8 mouse cellular contexts compared by ENCODE assay signal in genomic region chr4:150663192-150663591, GRCm38 (mm10). TPM values are rescaled to one million over a fixed set of nuclear protein-coding genes. Genes with fewer than 3 reads are reported as not detected.
DNase-seq lines count a peak whose midpoint lies in the region; ATAC-seq lines count a peak whose summit lies in the region.

No protein-coding gene starts in this region.

- no peak overlapping the region for H3K9ac ChIP-seq in liver, embryonic 12.5 days

- no peak overlapping the region for H3K27ac ChIP-seq in liver, embryonic 12.5 days

- no peaks in the 10 kb centered on the region for H3K9me3 ChIP-seq in liver, embryonic 12.5 days (replicated peaks)

- DNase-seq in cerebellum, postnatal 36 days = peak; percentile 35 to 37
- DNase-seq in cerebellum, adult 8-10 months = no peak
- DNase-seq in liver = peak; percentile 61
- DNase-seq in c-Kit-positive CD71-positive TER-119-positive erythroid progenitor cells, embryonic 14.5 days (ENCODE audit: low spot score) = peak; percentile 41
- peak; percentile 57 for DNase-seq in lung, postnatal 14 days
- peak; percentile 75 for DNase-seq in thymus, postnatal 4 days
- no peak for DNase-seq in right cerebral cortex, postnatal 36 days (ENCODE audit: low spot score in 2 of 2)

- H3K4me2 ChIP-seq in liver, embryonic 12.5 days = no peak overlapping the region

- H3K27me3 ChIP-seq in liver, embryonic 12.5 days (replicated peaks) = peaks cover 28% of the 10 kb centered on the region

- no peak overlapping the region for H3K4me3 ChIP-seq in liver, embryonic 12.5 days

- peaks cover 20% of the 10 kb centered on the region for H3K4me1 ChIP-seq in liver, embryonic 12.5 days

- ATAC-seq in liver, embryonic 12.5 days = no peak

- WGBS in liver, embryonic 12.5 days (ENCODE audit: insufficient replicate concordance) = 44% methylated on average over 12 of the region's 12 CpGs

- H3K36me3 ChIP-seq in liver, embryonic 12.5 days = no peaks in the 10 kb centered on the region

RNA-seq across cellular contexts. Expression of gene Slc45a1, which starts 11.2 kb away (rescaled TPM):
- polyA plus RNA-seq in liver, embryonic 12.5 days (2016; fragmentation: Nextera tagmentation; extraction: Ambion mirVana) = 0.05 TPM in 1 of 2 replicates, not detected in the other

Comparison
In these comparisons a context has a peak if more than half of its experiments do, and no peak if none do; other contexts are left out.
1. DNase-seq: peak in cerebellum, postnatal 36 days (2 of 2), liver (single experiment), c-Kit-positive CD71-positive TER-119-positive erythroid progenitor cells, embryonic 14.5 days (single experiment), lung, postnatal 14 days (single experiment) and thymus, postnatal 4 days (single experiment); none in cerebellum, adult 8-10 months (single experiment) and right cerebral cortex, postnatal 36 days (0 of 2).